Mouse (Mus musculus): Measurements from ENCODE around the gene Med26.

Gene Med26

DNA sequence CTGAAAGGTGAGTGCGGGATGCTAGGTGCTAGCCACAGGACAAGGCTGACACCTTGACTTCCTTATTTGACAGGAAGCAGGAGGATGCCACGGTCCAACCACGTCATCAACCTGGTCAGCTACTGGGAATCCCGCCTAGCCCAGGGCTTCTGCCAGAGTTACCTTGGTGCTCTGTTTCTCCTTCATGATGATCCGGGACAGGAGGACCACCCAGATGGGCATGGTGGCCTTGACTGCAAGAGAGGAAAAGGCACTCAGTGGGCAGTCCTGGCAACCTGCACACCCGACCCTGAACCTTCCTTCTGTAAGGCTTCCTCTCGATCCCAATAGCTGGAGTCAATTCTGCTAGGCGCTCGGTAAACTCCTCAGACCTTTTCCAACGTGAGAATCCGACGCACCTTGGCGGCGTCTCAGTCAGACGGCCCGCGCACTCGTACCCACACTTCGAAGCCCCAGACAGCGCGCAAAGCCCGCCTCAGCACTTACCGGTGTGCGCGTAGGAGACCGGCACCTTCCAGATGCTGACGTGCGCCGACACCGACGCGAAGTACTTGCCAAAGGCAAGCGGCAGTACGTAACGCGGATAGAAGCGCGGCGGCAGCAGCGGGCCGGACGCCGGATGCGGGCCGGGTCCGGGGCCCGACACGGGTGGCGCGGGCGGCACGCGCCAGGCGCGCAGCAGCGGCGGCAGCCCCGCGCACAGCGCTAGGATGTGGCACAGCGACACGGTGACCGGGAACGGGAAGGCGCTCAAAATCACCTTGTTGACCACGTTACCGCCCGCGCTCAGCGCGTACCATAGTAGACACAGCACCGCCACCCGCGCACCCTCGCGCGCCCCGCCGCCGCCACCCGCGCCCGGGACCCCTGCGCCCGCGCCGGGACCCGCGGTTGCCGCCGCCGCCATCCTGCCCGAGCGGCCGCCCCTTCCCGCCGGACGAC, 56.1 kb downstream of the Med26 start, which contains the start of gene Slc35e1:
Gene Slc35e1 (minus strand): TSS at position 935 of the 942 bp plus-strand sequence.
- DNase-seq (ENCODE audit: low spot score in 2 of 2), result peak in 1 of 2 experiments; percentile 36

DNA sequence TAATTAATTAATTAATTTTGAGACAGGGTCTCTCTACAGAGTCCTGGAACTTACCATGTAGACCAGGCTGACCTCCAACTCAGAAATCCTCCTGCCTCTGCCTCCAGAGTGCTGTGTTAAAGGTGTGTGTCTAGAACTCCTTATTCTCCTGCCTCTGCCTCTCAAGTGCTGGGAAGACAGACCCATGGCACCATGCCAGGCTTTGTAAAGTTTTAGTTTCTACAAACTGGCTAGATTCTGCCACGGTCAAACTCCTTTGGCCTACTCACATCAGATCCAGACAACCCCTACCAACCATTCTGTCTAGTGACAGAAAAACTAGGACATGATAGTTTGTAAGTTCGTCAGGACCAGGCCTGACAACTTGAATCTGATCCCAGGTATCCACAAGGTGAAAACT, 57.1 kb downstream of the Med26 start:
- no peak for DNase-seq (ENCODE audit: low spot score in 2 of 2)

DNA sequence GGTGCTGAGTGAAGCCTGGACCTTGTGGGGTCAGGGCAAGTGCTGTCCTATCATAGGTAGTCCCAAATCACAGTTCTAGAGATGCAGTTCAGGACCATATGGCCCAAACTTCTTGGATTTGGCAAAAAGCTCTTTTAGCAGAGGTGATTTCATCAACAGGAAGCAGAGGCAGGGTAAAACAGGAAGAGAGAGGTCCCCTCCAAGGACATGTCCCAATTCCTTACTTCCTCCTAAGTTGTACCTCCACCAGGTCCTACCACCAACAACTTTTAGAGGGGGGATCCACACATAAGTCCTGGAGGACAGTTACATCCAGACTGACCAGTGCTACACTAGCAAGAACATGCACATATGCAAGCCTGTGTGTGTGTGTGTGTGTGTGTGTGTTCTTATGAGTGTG, 61.1 kb downstream of the Med26 start:
- no peak for DNase-seq (ENCODE audit: low spot score in 2 of 2)

DNA sequence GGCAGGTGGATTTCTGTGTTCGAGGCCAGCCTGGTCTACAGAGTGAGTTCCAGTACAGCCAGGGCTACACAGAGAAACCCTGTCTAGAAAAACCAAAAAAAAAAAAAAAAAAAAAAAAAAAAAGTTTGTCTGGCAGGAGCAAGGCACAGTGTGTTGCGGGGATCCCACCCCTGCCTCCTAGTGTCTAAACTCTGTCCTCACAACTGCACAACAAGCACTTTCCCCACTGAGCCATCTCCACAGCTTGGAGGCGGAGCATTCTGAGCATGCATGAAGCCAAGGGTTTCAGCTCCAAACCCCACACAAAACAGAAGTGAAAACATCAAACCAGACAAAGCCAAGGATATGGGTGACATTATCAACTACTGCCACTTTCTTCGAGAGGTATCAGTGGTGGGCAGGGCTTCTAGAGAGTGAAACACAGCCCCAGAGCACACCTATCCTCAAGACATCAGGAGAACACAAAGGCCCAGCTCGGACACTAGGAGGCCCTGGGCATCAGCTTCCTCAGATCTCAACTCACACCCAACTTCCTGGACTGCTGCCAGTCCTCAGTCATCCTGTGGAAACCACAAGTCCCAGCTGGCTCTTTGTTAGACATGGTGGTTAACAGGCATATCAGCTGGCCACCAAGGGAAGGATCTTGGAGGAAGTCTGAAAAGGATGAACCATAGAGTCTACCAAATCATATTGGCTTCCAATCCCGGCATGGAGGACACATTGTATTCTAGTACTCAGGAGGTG, 62.4 kb downstream of the Med26 start:
- DNase-seq (ENCODE audit: low spot score in 2 of 2), result peak in 1 of 2 experiments; percentile 46

DNA sequence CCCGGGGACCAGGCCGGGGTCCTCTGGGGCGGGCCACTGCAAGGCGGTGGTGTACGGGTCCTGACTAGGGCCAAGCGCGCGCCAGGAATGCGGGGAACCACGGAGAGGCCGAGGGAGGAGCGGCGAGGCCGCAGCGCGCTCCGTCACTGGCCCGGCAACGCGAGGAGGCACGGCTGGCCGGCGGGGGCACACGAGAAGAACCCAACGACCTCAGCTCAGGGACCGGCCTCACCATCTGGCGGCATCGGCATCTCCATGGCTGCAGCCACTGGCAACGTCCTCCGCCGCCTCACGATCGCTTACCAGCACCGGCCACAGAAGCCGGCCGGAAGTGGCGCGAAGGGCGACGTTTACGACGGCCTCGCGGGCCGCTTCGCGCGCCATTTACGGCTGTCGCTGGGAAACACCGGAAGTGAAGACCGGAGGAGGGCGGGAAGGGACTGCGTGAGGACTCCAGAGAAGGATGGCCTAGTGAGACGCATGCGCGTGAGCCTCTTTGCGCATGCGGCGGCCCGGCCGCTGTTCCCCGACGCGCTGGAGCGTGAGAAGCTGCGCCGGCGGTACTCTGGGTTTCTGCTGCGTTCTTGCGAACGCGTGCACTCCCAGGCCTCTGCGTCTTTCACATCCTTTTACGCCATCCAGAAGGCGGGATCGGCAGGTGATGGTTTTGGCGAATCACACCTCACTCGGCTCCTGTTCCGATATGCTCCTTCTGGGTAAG, 73.1 kb downstream of the Med26 start, which contains the start of gene Cherp:
Gene Cherp (minus strand): TSS at position 401 of the 721 bp plus-strand sequence.
- peak; percentile 96 to 97 for DNase-seq (ENCODE audit: low spot score in 2 of 2)

DNA sequence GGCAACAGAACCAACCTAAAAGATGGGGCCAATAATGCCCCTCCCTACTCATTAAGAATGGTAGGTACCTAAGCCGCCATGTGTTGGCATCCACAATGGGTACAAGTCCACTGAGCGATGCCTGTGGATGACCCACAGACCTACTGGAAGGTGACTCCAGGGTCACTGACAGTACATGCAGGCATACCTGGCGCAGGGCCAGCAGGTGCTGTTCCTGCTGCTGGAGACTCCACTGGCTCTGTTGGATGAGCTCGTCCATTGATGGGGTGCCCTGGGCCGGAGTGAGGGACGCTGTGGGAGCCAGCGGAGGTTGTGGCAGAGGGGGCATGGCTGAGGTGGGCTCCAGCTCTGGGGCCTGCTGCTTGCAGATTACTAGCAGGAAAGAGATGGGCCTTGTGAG, 77.4 kb downstream of the Med26 start:
- no peak for DNase-seq (ENCODE audit: low spot score in 2 of 2)

DNA sequence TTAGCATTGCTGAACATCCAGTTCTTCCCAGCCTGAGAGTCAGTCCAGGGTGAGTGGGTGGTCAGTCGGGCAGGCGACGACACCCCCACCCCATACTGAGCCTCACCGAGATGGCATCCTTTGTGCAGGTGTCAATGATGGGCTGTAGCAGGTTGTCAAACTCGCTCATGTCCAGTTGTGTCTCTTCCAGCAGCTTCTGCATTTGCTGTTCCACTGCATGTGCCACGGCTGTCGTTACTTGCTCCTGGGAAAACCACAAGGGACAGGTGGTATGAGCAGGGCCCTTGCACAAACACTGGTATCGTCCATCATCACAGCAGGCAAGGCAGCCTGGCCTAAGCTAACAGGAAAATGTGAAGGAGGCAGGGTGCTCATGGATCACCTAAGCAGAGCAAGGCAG, 78.1 kb downstream of the Med26 start:
- no peak for DNase-seq (ENCODE audit: low spot score in 2 of 2)

DNA sequence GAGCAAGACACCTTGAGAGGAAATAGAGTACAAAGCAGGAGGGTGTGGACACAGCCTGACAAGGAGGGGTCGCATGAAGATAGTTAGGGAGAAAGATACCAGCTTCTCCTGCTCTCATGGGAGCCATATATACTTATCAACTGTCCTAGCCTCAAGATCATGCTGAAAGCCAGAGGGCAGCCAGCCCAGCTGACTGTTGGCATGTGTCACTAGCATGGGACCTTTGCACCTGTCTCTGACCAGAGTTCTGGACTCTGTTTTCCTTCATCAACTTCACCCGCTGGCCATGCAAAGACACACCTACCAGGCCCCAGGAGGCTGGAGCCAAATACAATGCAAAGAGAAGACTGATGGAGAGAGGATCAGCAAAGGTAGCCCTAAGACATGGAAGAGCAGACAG, 78.8 kb downstream of the Med26 start:
- no peak for DNase-seq (ENCODE audit: low spot score in 2 of 2)

DNA sequence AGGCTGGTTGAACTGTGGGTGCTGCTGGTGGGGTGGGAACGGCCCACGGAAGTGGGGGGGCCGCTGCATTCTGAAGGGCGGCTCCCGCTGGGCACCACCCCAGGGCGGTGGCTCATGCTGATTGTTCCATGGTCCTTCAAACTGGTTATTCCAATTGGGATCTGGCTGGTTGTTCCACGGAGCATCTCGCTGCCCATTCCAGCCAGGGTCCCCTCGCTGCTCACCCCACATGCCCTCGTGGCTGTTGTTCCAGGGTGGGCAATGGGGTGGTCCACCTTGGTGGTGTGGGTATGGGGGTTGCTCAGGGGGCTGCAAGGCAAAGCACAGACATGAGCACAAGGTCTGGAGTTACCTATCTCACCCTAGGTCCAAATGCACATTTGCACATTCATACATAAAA, 83.9 kb downstream of the Med26 start:
- no peak for DNase-seq (ENCODE audit: low spot score in 2 of 2)

DNA sequence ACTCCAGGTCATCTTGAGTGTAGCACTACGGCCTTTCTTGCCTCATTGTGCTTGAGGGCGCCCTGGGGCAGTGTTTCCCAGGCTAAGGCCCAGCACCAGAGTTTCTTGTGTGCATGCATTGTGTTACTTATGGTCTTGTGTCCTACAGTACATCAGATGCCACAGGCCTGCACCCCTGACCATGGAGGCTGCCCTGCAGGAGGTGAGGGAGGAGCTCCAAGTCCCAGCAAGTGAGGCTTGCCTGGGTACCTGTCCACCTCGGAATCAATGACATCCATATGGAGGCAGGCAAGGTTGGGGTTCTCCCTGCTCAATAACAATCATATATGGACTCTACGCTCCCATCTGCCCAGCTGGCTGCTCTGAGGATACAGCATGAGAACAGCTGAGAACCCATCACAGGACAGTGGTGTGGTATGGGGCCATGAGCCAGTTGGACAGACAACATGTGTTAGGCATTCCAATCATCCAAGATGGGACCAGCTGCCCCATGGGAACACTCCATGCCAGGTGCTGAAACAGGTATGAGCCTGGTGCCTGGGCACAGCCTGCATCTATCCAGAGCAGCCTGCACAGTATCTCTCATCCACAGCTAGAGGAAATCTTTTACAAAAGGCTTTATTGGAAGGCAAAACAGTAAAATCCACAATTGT, 88.1 kb downstream of the Med26 start:
- DNase-seq (ENCODE audit: low spot score in 2 of 2), result no peak

DNA sequence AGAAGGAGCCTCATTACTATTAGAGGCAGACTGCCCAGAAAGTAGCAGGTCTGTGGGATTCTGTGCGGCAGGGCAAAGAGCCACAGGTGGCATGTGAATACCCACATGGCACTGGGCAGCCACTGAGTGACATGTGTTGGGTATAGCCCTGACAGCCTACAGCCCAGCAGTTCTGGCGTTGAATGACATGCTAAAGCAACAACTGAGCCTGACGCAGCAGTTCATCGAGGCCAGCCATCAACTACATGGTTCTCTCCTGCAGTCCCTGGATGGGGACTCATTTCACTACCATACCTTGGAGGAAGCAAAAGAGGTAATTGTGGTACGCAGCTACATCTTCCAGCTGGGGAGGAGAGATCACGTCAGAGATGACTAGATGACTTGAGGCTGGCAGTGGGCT, 89.6 kb downstream of the Med26 start:
- DNase-seq (ENCODE audit: low spot score in 2 of 2), result no peak

DNA sequence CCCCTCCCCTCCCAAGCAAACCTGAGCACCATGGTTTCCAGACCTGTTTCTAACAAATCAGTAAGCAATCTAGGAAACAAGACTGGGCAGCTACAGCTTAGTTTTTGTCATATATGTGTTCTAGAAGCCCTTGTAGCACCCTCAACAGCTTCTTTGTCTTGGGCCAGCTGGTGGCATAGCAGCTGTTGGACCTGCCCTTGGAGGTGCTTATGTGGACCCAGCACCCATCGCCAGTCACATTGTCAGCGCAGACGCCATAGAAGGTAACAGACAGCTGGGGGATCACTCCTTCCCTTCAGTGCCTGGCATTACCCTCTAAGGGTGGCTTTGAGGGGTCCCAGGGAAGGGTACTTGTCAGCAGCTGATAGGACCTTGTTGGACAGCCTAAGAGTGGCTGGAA, 90.3 kb downstream of the Med26 start:
- DNase-seq (ENCODE audit: low spot score in 2 of 2), result no peak

DNA sequence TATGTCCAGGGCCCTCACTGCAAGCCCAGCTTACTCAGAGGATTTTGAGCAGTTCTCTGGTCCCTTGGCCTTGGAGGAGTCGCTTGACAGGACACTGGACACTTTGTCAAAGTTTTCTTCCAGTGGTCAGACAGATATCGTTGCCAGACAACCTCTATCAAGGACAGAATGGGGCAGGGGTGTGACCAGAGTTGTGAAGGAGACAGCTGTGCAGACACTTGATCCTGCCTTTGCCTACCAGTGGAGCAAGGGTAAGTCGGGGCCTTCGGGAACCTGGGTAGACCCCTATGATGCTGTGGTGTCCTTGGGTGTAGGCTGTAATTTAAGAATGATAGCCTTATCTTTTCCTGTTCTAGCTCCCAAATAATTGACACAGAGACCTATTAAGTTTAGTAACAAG, 92.8 kb downstream of the Med26 start:
- no peak for DNase-seq (ENCODE audit: low spot score in 2 of 2)

DNA sequence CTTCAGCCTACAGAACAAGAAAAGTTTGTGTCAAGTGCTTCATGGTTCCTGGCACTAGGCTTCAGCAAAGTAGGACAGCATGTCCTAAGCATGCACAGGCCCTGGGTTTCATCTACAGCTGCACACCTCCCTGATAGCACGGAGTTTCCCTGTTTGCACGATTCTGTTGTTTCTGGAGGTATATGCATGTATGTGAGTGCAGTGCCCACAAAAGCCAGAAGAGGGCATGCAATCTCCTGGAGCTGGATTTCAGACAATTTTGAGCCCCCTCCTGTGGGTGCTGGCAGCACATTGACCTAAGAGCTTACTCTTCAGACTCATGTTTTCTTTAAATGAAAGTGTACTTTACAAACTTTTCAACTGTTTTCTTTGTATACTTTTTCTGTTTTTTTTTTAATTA, 94.2 kb downstream of the Med26 start:
- DNase-seq (ENCODE audit: low spot score in 2 of 2), result no peak

DNA sequence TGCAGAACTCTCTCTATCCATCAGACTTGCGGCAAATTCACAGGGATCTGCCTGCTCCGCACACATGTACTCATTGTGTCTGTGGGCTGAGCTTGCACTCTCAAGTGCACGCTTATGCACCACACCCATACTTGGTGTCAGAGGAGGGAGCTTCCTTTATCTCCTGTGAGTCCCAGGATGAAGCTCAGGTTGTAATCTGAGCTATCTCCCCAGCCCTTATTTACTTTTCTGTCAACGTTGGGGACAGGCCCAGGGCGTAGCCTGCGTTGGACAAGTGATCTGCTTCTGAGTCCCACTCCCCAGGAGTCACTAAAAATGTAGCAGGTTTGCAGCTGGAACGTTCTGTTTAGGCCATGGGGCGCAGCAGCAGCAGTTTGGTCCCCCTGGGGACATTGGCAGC, 96.6 kb downstream of the Med26 start:
- DNase-seq (ENCODE audit: low spot score in 2 of 2), result no peak

DNA sequence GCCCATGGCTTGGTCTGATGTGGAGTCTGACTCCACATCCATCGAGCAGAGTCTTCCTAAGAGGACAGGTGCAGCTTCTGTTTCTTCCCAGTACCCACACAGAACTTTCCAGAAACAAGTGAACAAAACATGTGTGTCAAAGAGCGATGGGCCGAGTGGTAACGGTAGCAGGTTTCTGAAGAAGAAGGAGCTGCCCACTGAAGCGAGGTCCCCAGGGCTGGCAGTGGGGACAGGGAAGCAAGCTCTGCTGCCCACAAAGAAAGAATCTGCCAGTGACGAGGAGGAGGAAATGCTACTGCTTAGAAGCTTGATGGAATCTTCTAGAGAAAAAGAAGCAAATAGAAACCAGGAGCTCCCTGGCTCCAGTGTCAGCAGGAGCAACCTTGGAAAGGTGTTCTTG, 103.0 kb downstream of the Med26 start:
- no peak for DNase-seq (ENCODE audit: low spot score in 2 of 2)
